Mouse (Mus musculus) layer of hippocampus, adult 9-10 months (tissue): Measurements from ENCODE around the gene Wfdc18.

Experiments
- DNase-seq: peaks from one replicate; pipeline ENCODE4 v3.0.0; 2022; ENCODE audit warnings: low spot score

Gene Wfdc18

GRCm38 (mm10) chr11:83708715-83709114, at the start of gene Wfdc18:
Wfdc18 (plus strand) TSS chr11:83709015.
- DNase-seq: no peak

- DNase-seq: no peak
Observed at GRCm38 (mm10) chr11:83662204-83662603, 46.6 kb upstream of the Wfdc18 start, which contains the start of gene Ccl4. Ccl4 (plus strand) TSS chr11:83662584.

- DNase-seq: no peak
Observed at GRCm38 (mm10) chr11:83663532-83663931, 45.3 kb upstream of the Wfdc18 start.

- no peak for DNase-seq
Observed at GRCm38 (mm10) chr11:83671743-83672142, 37.1 kb upstream of the Wfdc18 start.

GRCm38 (mm10) chr11:83675665-83676064, 33.1 kb upstream of the Wfdc18 start:
- no peak for DNase-seq

GRCm38 (mm10) chr11:83689918-83690317, 18.9 kb upstream of the Wfdc18 start:
- no peak for DNase-seq

- no peak for DNase-seq
Observed at GRCm38 (mm10) chr11:83692008-83692407, 16.8 kb upstream of the Wfdc18 start.

GRCm38 (mm10) chr11:83703705-83704104, 5.1 kb upstream of the Wfdc18 start, which contains the start of gene Wfdc17:
Wfdc17 (plus strand) TSS chr11:83703991.
- no peak for DNase-seq

GRCm38 (mm10) chr11:83709683-83710082, 868 bp downstream of the Wfdc18 start:
- DNase-seq: no peak

GRCm38 (mm10) chr11:83712671-83713070, 3.9 kb downstream of the Wfdc18 start:
- DNase-seq: no peak

GRCm38 (mm10) chr11:83713925-83714324, 5.1 kb downstream of the Wfdc18 start:
- no peak for DNase-seq

- no peak for DNase-seq
Observed at GRCm38 (mm10) chr11:83717042-83717665, 8.3 kb downstream of the Wfdc18 start.

GRCm38 (mm10) chr11:83720766-83721165, 12.0 kb downstream of the Wfdc18 start:
- no peak for DNase-seq

GRCm38 (mm10) chr11:83728757-83729432, 20.1 kb downstream of the Wfdc18 start:
- no peak for DNase-seq

GRCm38 (mm10) chr11:83731116-83731515, 22.3 kb downstream of the Wfdc18 start:
- no peak for DNase-seq

GRCm38 (mm10) chr11:83733071-83733640, 24.3 kb downstream of the Wfdc18 start:
- DNase-seq: no peak

GRCm38 (mm10) chr11:83734215-83734614, 25.4 kb downstream of the Wfdc18 start:
- DNase-seq: no peak

GRCm38 (mm10) chr11:83735881-83736280, 27.1 kb downstream of the Wfdc18 start:
- DNase-seq: no peak

- DNase-seq: no peak
Observed at GRCm38 (mm10) chr11:83737109-83737558, 28.3 kb downstream of the Wfdc18 start.

- DNase-seq: peak; percentile 90
Observed at GRCm38 (mm10) chr11:83739241-83739640, 30.4 kb downstream of the Wfdc18 start.

GRCm38 (mm10) chr11:83740443-83740991, 31.7 kb downstream of the Wfdc18 start:
- DNase-seq: no peak

- no peak for DNase-seq
Observed at GRCm38 (mm10) chr11:83741841-83742240, 33.0 kb downstream of the Wfdc18 start.
